Mouse (Mus musculus) left cerebral cortex, adult 2 months (tissue): ENCODE measurements at regions not wholly inside any gene's neighbourhood (a gene's known extent, or its start where the extent isn't known, plus 50 kb on each side); places are given as distances from the start of the nearest gene placed in this dataset.

Source experiments
- DNase-seq, 2 experiments: peaks; one replicate each; pipeline ENCODE4 v3.0.0; 2021 to 2022; ENCODE audit warnings: low spot score in 2 of 2, mixed read lengths in 1 of 2; ENCODE audit errors: extremely low spot score in 1 of 2
- H3K27ac ChIP-seq: fragments of 200-600 bp; 2 replicates; pipeline ENCODE4 v1.8.1; 2022
- H3K4me3 ChIP-seq: fragments of 200-600 bp; 2 replicates; pipeline ENCODE4 v1.8.1; 2022
- CTCF ChIP-seq: fragments of 200-600 bp; IDR thresholded peaks from 2 replicates; pipeline ENCODE4 v1.8.1; 2022; ENCODE audit warnings: antibody characterized with exemption, mild to moderate bottlenecking, moderate library complexity
- intact Hi-C: fragments of 180-260 bp; cut with DNase I; formaldehyde crosslinking; loops from one replicate; pipeline ENCODE4 v1.15.1; 2025

- TF ChIP-seq CTCF: no peak
- Histone ChIP-seq H3K27ac (no peak overlapping the region), H3K4me3 (no peak overlapping the region)
- no peak for DNase-seq
- intact Hi-C loops: no loop called here
These were observed 63.0 kb upstream of the Kif16b start for GRCm38 (mm10) chr2:142964340-142964739.

- DNase-seq: peak; percentile 52 to 61
- intact Hi-C loops: loop anchor here (1.0 to 5.0 kb wide), 3 partner anchors 65 to 125 kb away; partner anchors contain the start of gene Kif16b
- peak; percentile 94 for TF ChIP-seq CTCF
- H3K4me3 ChIP-seq: no peak overlapping the region
- no peak overlapping the region for H3K27ac ChIP-seq
These were observed 65.9 kb upstream of the Kif16b start for GRCm38 (mm10) chr2:142967250-142967649.

- TF ChIP-seq CTCF: no peak
- Histone ChIP-seq H3K4me3 (no peak overlapping the region), H3K27ac (no peak overlapping the region)
- intact Hi-C loops: no loop called here
- no peak for DNase-seq
These were observed 79.4 kb upstream of the Kif16b start for GRCm38 (mm10) chr2:142980771-142981170.

- H3K4me3 ChIP-seq: no peak overlapping the region
- intact Hi-C loops: no loop called here
- DNase-seq: no peak
- no peak overlapping the region for H3K27ac ChIP-seq
- TF ChIP-seq CTCF: no peak
These were observed 74.1 kb upstream of the Snrpb2 start for GRCm38 (mm10) chr2:142988691-142989090.

- TF ChIP-seq CTCF: no peak
- no peak overlapping the region for H3K27ac ChIP-seq
- H3K4me3 ChIP-seq: no peak overlapping the region
- DNase-seq: no peak
- intact Hi-C loops: no loop called here
These were observed 66.8 kb upstream of the Snrpb2 start for GRCm38 (mm10) chr2:142996088-142996487.

GRCm38 (mm10) chr2:143002874-143003273 lies 60.0 kb upstream of the Snrpb2 start:
- no peak for DNase-seq

GRCm38 (mm10) chr2:143003341-143003740 lies 59.5 kb upstream of the Snrpb2 start:
- TF ChIP-seq CTCF: no peak
- DNase-seq: no peak
- H3K4me3 ChIP-seq: no peak overlapping the region
- H3K27ac ChIP-seq: no peak overlapping the region
- intact Hi-C loops: no loop called here

More at GRCm38 (mm10) chr2:143002874-143003273, 60.0 kb upstream of the Snrpb2 start:
- TF ChIP-seq CTCF: no peak
- Histone ChIP-seq H3K4me3 (no peak overlapping the region), H3K27ac (no peak overlapping the region)
- intact Hi-C loops: no loop called here

GRCm38 (mm10) chr2:143011380-143011779 lies 51.5 kb upstream of the Snrpb2 start:
- intact Hi-C loops: no loop called here
- Histone ChIP-seq H3K4me3 (no peak overlapping the region), H3K27ac (no peak overlapping the region)
- peak; percentile 12; the same call in 1 of the 2 replicates for TF ChIP-seq CTCF
- no peak for DNase-seq
